Mouse (Mus musculus): ENCODE results near the gene Slc46a3.
"Not testable (repeated sequence)": the region's sequence is repeated elsewhere in the genome, so short reads cannot be mapped to it uniquely, and the experiment has no call there.

Slc46a3 gene

DNA sequence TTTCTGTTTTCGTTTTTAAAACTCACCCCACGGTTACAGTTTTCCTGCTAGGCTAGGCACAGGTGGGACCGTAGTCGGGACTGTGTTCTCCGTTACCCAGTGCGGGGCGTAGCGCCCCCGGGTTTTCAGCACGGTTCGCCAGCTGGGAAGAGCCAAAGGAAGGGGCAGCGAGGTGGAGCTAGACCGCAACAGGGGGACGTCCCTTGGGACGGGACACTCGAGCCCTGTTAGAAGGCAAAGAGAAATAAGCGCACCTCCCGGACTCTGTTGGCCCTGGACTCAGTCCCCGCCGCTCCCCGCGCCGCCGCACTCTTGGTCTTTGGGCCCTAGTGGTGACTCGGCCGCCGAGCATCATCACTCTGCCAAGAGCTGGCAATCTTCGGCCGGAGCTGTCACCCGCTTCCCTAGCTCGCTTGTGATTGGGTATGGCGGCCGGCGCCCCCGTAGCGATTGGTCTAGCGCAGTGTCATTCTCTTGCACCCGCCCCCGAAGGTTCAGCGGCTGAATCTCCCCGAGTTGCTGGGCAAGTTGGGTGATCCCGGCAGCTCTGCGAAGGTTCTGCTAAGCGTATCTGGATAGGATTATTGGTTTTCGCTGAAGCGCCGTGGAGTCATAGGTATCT lies at the start of gene Slc46a3:
Slc46a3 (minus strand) TSS at position 361 of the 622 bp plus-strand sequence.
- peak; percentile 95 to 97 for DNase-seq

DNA sequence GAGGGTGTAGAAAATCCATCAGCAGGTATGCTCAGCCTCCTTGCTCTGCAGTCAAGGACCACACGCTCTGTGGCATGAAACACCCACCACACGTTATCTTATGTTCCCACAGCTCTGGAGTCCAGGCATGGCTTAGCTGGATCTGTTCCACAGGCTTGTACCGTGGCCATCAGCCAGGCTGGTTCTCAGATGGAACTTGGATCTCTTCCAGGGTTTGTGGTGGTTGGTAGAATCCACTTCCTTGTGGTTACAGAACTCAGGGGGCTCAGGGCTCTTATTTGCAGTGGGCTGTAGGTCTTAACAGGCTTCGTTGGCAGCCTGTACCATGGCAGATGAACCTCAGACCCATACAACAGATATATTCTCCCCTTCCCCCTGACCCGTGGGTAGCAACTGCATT lies 44.6 kb upstream of the Slc46a3 start:
- no peak for DNase-seq

DNA sequence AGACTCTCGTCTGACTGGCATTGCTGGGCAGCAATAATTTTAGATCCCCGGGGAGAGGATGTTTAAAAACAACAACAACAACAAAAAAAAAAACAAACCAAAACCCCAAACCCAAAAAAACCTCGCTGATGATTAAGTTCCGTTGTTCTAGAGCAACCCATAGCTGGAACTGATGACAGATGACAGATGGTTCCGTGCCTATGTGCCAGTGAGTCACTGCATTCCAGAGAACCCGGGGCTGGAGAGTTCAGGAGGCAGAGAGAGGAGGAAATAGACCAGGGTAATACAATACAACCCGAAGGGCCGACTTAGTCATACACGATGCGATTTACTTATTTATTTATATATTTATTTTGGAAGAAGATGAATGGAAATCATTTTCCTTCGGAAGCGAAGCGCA lies 40.5 kb upstream of the Slc46a3 start:
- no peak for DNase-seq

DNA sequence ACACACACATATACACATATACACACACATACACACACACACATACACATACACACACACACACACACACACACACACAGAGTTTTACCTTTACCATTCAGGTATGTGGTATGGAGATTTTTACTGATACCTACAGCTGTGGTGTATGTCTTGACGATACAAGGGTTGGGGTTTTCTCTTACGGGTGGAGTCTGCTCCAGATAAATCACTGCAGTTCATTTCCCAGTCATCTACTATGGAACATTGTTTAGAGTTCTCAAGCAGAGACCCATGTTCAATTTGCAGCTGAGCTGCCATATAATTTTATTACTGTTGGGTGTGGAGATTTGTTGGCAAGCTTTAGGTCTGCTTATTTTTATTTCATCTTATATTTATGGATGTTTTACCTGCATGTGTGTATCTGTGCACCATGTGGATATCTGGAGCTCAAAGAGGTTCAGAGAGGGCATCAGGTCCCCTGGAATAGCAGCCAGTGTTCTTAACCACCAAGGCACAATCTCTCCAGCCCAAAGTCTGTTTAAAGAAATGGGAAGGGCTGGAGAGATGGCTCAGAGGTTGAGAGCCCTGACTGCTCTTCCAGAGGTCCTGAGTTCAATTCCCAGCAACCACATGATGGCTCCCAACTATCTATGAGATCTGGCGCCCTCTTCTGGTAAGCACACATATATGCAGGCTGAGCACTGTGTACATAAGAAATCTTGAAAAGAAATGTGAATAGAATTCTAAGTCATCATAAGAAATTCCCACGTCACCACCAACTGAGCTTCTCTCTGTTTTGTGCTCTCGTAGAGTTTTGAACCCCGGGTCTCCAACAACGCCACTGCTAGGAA lies 34.3 kb upstream of the Slc46a3 start:
- no peak for DNase-seq

DNA sequence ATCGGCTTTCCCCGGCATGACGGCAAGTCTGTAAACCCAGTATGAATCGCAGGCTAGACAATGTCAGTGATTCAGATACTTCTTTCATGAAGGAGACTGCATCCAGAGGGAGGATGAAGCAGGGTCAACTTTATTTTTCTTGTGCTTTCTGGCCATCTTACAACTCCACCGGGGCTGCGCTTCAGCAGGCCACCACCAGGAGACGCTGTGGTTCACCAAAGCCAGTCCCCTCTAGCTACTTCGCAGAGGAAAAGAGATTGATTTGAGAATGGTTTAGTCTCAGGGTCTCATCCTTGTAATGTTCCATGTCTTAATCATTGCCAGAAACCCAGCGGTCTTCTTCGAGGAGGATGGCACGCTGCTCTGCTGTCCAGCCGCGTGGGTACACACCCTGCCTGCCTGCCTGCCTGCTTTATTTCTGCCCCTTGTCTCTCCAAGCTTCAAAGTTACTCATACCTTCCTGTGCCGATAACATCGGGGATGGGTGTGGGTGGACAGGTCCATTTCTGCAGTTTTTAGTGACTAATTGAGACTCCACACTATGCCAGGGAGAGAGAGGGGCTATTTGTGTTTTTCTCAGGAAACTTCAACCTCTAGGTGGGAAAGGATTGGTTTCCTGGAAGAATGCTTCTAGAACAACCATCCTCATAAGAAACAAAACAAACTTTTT lies 31.5 kb upstream of the Slc46a3 start:
- peak; percentile 9 to 34 for DNase-seq

DNA sequence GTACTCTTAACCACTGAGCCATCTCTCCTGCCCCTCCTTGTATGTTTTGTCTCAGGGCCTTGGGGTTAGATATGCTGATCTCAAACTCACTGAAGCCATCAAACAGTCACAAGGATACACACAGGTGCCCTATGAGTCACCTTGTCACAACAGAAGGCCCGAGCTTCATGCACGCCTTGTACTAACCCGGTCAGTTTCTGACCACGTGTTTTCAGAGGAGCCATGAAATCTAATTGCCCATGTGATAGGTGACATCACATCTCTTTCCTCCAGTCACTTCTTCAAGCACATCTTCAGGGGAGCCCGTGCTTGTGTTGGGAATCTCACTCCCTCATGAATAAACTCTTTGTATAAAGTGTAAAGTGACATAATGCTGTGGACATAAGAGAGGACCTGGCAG lies 30.0 kb upstream of the Slc46a3 start:
- DNase-seq = no peak

DNA sequence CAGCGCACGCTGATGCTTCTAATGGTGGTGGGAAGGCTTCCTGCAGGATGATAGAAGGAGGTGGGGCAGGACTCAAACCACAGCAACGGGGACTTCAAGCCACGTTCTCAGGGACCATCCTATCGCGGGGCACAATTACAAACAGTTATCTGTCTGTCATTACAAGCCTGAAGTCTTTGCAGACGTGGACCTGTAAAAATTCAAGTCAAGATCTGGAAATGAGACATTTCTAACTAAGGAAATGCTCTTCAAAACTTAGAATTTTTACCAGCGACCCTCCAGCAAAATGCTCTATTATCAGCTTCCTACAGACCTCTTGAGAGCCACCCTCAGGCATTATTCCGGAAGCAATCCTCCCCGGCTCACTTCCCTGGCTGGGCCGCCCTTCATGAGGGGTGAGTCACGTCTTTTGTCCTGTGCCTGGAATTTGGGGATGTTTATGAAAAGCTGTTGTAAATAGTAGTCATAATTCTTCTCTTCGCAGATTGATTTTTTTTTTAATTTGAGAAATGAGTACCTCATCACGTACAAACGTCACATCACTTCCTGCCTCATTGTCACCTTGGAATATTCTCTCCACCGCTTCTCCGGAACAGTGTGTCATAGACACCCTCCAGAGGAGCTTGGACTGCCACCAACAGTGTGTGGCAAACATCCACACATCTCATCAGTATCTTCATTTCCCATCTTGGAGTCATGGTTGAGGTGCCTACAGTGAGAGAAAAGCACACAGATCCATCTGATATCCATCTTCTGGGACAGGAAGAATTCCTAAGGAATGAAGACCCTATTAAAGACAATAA lies 23.6 kb upstream of the Slc46a3 start:
- no peak for DNase-seq

DNA sequence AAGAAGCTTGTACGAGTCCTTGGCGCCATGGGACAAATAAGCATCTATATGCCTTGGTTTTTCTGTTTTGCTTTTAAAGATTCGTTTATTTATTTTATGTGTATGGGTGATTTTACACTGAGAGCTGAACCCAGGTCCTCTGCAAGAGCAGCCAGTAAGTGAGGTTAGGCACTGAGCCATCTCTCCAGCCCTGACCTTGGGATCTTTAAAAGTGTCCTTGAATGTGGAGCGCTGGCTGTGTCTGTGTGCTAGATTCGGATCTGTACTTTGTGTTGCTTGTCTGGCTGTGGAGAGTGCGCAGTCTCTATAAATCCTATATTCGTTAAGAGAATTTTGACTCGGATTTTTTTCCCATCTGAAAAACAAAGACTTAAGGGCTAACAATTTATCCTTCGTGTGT lies 21.6 kb upstream of the Slc46a3 start:
- no peak for DNase-seq

DNA sequence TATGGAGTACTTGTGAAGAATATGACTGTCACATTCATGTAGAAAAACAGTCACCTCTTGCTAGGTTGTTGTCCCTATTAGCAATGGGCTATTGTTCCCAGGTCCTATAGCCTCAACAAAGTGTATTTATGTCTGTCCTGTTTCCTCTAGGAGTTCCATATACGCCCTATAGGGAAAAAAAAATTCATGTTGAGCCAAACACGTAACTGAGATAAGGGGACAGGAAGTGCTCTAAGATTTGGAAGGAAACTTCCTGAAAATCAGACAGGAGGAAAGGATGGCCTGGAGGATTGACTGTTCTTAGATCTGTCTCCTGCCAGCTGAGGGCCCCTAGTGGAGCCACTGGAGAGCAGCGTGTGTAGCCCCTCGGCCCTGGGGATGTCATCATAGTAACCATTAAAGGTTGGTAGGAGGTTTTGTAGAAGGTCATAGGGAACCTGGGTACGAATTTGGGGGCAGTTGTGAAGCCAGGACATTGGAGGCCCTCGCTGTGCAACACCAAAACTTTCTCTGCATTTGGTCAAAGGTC lies 20.5 kb upstream of the Slc46a3 start:
- no peak for DNase-seq

DNA sequence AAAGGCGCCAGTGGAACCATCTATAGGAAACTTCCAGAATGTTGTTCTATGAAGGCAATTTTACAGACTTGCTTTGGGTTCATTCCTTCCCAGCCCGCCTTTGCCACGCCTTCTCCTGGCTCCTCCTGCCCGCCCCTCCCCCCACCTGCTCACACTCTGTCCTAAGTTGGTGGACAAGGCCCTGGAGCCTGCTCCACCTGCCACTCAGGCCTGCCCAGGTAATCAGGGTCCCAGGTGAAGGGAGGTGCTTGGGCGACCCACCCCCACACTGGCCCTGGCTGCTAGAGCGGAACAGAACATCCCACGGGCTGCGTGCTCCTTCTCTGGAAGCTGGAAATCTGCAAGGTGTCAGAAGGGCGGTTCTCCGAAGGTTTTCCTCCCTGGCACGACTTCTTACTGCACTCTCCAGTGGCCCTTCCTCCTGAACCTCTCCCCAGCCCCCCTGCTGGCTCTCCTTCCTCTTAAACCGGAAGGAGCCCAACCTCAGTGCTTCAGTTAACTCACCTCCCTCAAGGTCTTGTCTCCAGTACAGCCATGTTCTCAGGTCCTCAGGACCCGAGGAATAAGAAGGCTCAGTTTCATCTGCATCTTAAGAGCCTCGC lies 18.7 kb upstream of the Slc46a3 start:
- no peak for DNase-seq

DNA sequence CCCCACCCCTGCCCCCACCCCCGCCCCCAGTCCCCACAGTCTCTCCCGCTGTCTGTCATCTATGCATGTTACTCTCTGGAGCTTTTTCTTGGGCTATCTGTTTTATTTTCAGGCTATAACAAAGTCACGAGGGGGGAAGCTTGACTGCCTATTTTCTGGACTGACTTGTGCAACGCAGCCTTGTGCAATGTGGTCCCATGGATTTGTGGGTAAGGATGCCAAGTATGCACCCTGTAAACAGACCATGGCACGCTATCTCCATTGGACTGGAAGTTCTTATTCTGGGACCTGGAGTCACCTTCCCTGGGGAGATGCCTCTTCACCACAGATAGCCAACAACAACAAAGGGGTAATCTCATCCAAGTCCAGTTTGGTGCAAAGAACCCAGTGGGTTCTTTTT lies 17.1 kb upstream of the Slc46a3 start:
- DNase-seq = no peak

DNA sequence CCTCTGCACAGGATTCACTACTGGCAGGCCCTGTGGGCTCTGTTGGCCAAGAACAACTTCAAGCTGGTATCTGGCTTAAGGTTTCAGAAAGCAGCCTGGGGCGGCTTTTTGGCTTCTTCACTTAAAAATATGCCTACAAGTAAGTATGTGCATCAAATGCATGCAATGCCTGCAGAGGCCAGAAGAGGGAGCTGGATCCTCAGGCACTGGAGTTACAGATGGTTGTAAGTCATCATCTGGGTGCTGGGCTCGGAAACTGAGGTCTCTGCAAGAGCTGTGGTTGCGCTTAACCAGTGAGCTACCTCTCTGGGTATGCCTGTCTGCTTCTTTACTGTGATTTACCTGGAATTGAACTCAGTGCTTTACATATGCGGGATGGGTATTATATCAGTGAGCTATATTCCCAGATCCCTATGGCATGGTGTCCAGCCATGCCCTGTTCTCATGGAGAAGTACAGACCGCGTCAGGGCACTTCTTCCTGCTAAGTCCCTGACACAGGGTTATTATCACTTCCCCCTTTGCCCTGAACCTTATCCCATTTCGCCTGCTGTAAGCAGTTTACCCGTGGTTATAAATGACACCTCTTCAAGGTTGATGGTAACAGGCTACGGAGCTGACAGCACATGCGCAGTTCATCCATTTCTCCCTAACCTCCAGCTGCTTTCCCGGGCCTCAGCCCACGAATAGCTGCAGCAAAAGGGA lies 16.3 kb upstream of the Slc46a3 start:
- DNase-seq = no peak

DNA sequence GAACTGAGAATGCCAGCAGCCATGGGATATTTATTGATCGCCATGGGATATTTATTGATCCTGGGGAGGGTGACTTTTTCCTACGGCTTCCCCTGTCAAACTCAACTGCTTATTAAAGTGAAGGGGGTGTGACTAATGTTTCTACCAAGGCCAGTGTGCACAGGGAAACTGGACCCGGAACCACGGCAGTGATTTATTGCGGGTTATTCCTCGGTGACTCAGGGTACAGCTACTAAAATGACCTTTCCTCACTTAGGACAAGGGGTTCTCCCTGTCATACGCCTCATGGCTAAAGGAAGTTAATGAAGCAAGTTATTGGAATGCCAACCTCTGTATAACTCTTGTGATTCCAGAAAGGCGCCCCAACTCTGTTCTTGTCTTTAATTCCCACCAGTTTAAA lies 13.2 kb upstream of the Slc46a3 start:
- DNase-seq = no peak

DNA sequence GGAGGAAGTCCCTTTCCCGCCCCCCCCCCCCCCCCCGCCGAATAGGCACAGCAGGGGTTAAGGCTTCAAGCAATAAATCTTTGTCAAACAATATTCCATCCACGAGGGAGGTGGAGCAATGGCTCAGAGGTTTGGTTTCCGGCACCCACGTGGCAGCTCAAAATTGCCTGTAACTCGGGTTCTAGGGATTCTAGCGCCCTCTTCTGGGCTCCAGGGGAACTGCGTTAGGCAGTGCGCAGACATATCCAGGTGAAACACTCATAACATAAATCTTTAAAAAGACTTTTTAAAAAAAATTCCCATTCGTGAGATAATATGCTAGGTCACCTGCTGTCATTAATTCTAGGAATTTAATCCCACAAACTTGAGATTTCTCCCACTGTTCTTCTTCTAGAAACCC lies 12.5 kb upstream of the Slc46a3 start:
- DNase-seq = no peak

DNA sequence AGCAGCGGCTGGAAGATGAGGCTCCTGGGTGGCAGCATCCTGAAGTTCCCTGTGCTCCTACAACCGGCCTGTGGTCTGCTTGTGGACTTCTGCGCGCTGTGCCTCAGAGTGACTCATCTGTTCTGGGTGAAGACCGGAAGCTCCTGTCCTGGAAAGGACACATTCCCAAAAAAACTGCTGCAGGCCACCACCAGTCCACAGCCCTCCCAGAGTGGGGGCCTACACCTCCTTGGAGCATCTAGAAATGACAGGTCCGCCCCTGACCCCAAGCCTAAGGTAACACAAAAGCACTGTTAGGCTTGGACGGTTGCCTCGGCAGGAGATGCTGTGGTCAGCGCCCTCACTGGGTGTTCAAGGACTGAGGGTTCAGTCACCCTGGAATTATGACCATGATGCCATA lies 8.6 kb upstream of the Slc46a3 start:
- no peak for DNase-seq

DNA sequence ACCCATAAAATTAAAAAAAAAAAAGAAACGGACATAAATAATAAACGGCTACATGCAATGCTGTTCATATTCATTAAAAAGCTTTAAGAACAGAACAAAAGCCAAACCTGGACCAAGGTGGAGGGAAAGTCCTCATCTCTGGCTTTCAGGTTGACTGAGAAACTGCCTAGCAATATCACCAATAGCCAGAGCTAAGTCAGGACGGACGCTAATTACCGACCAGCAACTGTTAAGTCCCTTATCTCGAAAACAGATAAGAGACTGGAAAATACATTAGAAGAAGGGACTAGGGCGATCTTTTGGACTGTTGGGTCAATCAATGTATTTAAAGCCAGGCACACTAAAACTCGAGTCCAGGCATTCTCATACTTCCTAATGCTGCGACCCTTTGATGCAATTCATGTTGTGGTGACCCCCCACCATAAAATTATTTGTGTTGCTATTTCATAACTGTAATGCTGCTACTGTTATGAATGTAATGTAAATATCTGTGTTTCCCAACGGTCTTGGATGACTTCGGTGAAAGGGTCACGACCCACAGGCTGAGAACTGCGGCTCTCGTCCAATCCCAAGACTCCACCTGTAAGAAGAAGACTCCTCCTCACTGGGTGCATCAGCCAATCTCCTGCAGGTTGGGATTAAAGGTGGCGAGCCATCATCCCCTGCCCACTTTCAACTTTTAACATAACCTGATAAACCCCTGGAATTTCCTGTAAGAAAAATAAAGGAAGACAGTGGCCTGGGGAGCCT lies 7.6 kb upstream of the Slc46a3 start:
- no peak for DNase-seq

DNA sequence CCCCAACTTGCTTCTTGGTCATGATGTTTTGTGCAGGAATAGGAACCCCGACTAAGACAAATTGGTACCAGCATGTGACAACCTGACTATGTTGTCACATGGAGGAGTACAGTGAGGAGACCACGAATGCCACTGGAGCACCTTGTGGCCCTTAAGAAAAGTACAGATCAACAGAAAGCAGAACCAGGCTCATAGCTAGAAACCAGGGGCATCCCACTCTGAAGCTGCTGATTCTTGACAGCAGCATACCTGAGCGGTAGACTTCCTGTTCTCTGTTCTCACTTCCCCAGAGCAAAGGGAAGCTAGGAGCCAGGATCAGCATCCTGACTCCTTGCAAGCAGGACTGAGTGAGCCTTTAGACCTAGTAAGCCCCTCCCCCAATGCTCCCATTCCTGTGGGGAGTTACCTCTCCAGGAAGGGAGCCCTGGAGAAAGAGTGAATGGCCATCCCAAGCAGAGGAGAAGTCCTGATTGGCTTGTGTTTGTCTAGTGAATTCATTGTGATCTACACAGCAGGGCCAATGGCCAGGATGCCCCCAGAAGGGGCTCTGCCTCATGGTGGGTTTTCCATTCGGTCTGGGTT lies 4.4 kb upstream of the Slc46a3 start:
- DNase-seq = no peak

DNA sequence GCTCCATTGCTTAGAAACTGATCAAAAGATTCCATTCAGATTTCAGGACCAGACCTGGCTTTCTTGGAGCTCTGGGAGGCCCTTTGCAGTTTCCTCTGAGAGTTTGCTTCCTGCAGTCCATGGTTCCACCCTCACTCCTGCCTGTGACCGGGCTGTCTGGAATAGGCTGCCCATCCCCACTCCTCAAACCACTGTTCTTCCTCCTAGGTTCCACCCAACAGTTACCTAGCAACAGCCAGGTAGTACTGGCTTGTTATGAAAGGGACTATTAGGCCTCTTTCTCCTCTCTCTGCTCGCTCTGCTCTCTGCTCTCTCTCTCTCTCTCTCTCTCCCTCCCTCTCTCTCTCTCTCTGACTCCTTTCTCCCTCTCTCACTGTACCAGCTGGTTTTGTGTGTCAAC lies 3.6 kb upstream of the Slc46a3 start:
- no peak for DNase-seq

DNA sequence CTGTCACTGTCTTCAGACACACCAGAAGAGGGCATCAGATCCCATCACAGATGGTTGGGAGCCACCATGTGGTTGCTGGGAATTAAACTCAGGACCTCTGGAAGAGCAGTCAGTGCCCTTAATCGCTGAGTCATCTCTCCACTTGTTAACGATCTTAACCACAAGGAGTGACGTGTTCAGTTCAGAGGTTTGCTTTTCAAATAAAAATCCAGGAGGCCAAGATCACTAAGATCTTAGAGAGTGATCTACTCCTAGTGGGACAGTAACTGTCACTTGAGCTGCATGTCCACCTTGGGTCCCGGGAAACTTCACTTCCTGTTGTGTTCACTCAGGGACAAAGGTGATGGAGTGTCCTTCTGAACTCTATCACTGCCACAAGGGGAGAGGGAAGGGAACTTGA lies 1.9 kb upstream of the Slc46a3 start:
- not testable (repeated sequence) for DNase-seq

DNA sequence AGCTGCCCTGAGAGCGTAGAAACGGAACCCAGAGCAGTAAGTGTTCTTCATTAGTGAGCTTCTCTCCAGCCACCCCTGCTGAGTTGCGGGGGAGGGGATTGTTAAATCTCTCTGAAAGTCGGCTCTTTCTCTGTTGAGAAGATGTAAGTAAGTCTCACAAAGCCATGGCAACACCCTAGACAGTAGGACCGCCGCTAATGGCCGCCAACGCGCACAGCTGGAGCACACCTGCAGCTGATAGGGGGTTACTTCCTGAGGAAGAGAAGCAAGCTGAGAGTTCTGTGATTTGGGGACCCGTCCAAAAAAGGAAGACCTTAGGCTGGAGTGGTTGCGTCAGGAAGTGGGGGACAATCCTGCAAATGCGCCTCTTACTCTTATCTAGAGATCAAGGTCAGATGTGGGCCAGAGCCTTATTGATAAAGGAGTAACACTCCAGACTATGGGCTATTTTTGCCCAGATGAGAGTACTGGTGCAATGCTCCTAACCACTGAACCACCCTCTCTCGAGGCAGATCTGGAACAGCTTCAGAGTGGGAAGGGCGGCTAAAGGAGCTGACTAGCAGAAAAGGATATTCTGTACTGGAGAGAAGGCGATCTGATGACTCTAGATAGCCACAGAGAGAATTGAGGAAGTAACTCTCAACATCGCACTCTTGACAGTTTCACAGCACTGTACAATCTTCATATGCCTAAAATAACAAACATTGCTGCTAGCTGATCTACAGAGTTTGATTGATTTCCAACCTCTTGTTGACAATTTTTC lies 1.0 kb upstream of the Slc46a3 start:
- peak; percentile 28 to 29 for DNase-seq

Measured in cerebellum, adult 18-20 months (tissue).